Comparison of ENCODE assay signal across 21 mouse cellular contexts in genomic region chr1:160150726-160151125, GRCm38 (mm10). TPM values are rescaled to one million over a fixed set of nuclear protein-coding genes. Genes with fewer than 3 reads are reported as not detected.
"Had no signal": no experiment of that assay in that cellular context is flagged by ENCODE, and none has a peak within 500 bp of the region (broad histone marks: within the 10 kb centered on the region; RNA-seq: fewer than 3 reads in every experiment).

No protein-coding gene starts in this region.

- H3K4me1 ChIP-seq: limb, embryonic 12.5 days had no signal

- H3K36me3 ChIP-seq: limb, embryonic 12.5 days; limb, embryonic 15.5 days; midbrain, embryonic 12.5 days; midbrain, embryonic 15.5 days; neural tube, embryonic 12.5 days; neural tube, embryonic 15.5 days had no signal

- H3K27me3 ChIP-seq: midbrain, embryonic 12.5 days; midbrain, embryonic 15.5 days; neural tube, embryonic 12.5 days; neural tube, embryonic 15.5 days had no signal

- H3K9me3 ChIP-seq: limb, embryonic 12.5 days; limb, embryonic 15.5 days; midbrain, embryonic 12.5 days; midbrain, embryonic 15.5 days; neural tube, embryonic 12.5 days; neural tube, embryonic 15.5 days had no signal

- ATAC-seq: liver, postnatal 0 days; lung, postnatal 0 days; midbrain, embryonic 15.5 days had no signal

- H3K27ac ChIP-seq: limb, embryonic 12.5 days; limb, embryonic 15.5 days; liver, embryonic 14.5 days; macrophage; midbrain, embryonic 12.5 days; midbrain, embryonic 15.5 days; neural tube, embryonic 12.5 days; neural tube, embryonic 15.5 days; stomach, postnatal 0 days had no signal

- H3K9ac ChIP-seq: limb, embryonic 12.5 days; limb, embryonic 15.5 days; liver, embryonic 14.5 days; liver, postnatal 0 days; lung, embryonic 14.5 days; midbrain, embryonic 12.5 days; midbrain, embryonic 15.5 days; neural tube, embryonic 12.5 days; neural tube, embryonic 15.5 days had no signal

- H3K4me2 ChIP-seq: limb, embryonic 12.5 days; limb, embryonic 15.5 days; liver, embryonic 11.5 days; lung, embryonic 14.5 days; midbrain, embryonic 12.5 days; midbrain, embryonic 15.5 days; neural tube, embryonic 12.5 days; neural tube, embryonic 15.5 days had no signal

- H3K4me3 ChIP-seq: limb, embryonic 12.5 days; limb, embryonic 15.5 days; midbrain, embryonic 12.5 days; midbrain, embryonic 15.5 days; neural tube, embryonic 12.5 days; neural tube, embryonic 15.5 days had no signal

- DNase-seq: kidney, postnatal 36 days; left cerebral cortex, postnatal 4 days; liver, postnatal 0 days; lung, embryonic 14.5 days; right cerebral cortex, adult 18-20 months; right cerebral cortex, postnatal 14 days; right cerebral cortex, postnatal 4 days; thymus, adult 2 months; thymus, postnatal 14 days; thymus, postnatal 4 days had no signal

RNA-seq across cellular contexts. Expression of gene Tnn, which starts 2.7 kb away (rescaled TPM):
- polyA plus RNA-seq: liver, embryonic 11.5 days; liver, postnatal 0 days; macrophage; midbrain, embryonic 15.5 days had no signal
